Mouse (Mus musculus) C2C12 (cell line): Measurements from ENCODE around the gene Pkhd1.
"Not testable (repeated sequence)": the region's sequence is repeated elsewhere in the genome, so short reads cannot be mapped to it uniquely, and the experiment has no call there.

Experiments used
- CTCF ChIP-seq: IDR thresholded peaks from one replicate; pipeline ENCODE4 v1.5.1; 2011; ENCODE audit not compliant: control insufficient read depth, insufficient read depth, insufficient read length
- FOSL1 ChIP-seq: IDR thresholded peaks from one replicate; pipeline ENCODE4 v1.8.0; 2011; ENCODE audit warnings: mild to moderate bottlenecking, low read length; ENCODE audit not compliant: poor library complexity, insufficient read depth, severe bottlenecking
- MAX ChIP-seq: IDR thresholded peaks from one replicate; pipeline ENCODE4 v1.6.1; 2011; ENCODE audit warnings: mild to moderate bottlenecking, control low read depth
- MYOD1 ChIP-seq: IDR thresholded peaks from one replicate; pipeline ENCODE4 v1.6.1; 2011; ENCODE audit warnings: low read depth; ENCODE audit not compliant: control insufficient read depth, insufficient read length
- MYOG ChIP-seq: IDR thresholded peaks from one replicate; pipeline ENCODE4 v1.6.1; 2011; ENCODE audit not compliant: control insufficient read depth, insufficient read length; ENCODE audit errors: extremely low read depth
- USF1 ChIP-seq: IDR thresholded peaks from one replicate; pipeline ENCODE4 v1.6.1; 2011; ENCODE audit warnings: low read depth, mild to moderate bottlenecking, control low read depth, moderate library complexity

DNA sequence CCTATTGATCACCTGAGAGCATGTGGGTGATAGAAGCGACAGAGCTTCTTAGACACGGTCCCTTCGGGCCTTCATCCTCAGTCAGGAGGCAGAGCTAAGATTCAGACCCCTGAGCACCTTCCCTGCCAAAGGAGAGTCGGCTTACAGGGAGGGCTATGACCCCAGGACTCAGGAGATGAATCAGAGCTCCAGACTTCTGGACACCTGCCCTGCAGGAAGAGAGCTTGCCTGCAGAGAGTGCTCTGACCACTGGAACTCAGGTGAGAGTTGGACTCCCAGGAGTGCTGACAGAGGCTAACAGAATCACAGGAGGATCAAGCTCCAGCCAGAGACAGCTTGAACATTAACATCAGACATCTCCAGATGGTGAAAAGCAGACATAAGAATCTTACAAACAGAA is 467.2 kb downstream of the Pkhd1 start:
- not testable (repeated sequence) for TF ChIP-seq CTCF, MYOG, MYOD1, USF1, FOSL1, MAX
